Mouse (Mus musculus) frontal cortex, adult 2 months (tissue): Measurements from ENCODE around the gene Tjp3. TPM values are rescaled to one million over a fixed set of nuclear protein-coding genes. Genes with fewer than 3 reads are reported as not detected.
A peak's percentile ranks its signal among the peaks of the same experiment; 100 is the strongest.

Source experiments
- DNase-seq, 2 experiments: peaks; one replicate each; pipeline ENCODE4 v3.0.0; 2022; ENCODE audit warnings: low spot score in 1 of 2; ENCODE audit errors: extremely low spot score in 1 of 2
- polyA plus RNA-seq: library from polyadenylated mRNA; depleted of rRNA; stranded (reverse); fragments of >200 nt; gene quantifications from 2 replicates; pipeline ENCODE4 v1.2.3, GENCODE M21; 2012

Tjp3 gene
- polyA plus RNA-seq, 1 experiment, result 0.34 TPM

DNA sequence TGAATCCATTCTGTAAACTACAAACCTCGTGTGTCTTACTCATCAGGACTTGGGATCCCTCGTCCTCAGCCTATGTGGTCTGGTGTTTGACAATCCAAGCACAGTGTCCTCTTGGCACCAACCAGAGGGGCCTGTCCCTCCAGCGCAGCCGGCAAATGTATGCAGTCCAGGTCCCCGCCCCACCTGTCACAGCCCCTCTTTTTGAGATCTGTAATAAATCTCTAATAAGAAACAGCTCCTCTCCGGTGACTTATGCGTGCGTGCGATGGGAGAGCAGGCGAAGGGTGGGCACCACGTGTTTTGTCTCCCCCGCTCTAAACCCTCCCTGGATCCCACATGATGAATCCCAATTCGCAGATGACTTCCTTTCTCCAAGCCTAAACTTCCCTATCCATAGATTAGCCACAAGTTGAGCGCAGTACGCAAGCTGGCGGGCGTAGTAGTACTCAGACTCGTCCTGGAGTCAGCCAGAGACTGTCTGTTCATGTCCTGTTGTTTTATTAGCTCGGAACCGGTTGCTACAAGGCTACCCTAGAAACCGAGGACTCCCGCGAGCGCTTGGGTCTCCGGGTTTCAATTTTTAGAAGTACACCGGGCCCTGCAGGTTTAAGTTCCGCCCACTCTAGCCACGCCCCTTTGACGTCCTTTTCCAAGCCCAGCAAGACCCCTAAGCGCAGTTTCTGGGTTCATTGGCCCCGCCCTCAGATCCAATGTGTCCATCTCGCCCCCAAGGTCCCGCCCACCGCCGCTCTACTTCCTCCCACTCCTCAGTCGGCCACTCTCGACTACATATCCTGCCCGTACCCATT is 28.6 kb upstream of the Tjp3 start:
- no peak for DNase-seq

- DNase-seq, result no peak
Measured at GRCm38 (mm10) chr10:81319330-81319699, 27.9 kb upstream of the Tjp3 start.

DNA sequence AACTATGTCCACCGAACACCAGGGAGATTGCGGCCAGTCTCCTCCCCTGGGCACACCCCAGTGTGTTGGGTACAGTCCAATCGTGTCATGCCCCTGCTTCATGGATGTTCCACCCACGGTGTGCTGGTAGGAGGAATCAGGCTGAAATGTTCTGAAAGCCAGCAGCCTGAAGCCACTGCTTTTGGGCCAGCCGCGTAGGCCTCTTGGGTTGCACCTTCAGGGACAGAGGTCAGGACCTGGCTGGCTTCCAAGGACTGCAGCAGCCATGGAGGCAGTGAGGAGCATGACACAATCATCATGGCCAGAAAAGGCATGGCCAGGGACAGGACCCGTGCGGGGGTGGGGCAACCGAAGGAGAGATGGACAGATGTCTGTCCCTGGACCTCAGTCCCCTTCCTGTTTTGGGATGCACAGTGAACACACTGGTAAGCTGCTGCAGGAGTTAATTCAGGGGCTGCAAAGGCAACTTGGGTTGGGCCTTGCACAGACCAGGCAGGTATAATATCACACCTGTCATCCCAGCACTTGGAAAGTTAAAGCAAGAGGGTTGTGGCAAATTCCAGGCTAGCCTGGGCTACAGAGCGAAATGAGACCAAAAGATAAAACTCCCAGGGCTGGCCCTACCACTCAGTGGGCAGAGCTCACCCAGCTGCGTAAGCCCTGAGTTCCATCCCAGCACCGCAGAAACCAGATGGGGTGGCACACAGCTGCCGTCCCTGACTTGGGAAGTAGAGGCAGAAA is 27.4 kb upstream of the Tjp3 start:
- DNase-seq, result no peak

- no peak for DNase-seq
Measured at GRCm38 (mm10) chr10:81317273-81317672, 25.9 kb upstream of the Tjp3 start.

DNA sequence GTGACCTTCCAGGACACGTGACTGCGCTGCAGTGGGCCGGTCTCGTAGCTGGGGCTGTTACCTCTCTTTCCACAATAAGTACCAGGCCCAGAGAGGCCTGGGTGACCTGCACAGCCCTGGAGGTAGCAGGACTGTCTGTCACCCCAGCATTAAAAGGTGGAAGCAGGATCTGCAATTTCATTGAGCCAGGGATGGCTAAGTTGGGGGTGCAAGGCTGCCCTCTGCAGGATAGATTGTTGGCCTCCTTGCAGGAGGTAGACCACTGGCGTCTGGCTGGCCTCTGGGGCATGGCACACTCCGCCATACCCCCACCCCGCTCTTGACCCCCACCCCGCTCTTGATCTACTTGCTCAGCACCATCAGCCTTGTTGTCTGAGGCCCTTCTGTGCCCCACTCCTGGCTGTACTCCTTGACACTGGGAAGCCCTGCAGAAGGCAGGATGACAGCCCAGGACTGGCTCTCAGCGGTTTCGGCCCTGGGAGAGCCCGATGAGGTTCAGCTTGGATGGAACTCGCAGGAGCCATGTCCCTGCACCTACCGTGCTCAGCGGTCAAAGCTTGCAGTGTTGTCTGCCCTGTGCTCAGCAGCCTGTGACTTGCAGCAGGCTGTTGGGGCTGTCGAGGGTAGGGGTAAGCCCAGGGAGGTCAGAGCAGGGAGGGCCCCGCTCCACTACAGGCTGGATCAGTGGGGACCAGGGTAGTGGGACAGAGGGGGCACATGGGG is 25.1 kb upstream of the Tjp3 start:
- DNase-seq, result no peak

DNA sequence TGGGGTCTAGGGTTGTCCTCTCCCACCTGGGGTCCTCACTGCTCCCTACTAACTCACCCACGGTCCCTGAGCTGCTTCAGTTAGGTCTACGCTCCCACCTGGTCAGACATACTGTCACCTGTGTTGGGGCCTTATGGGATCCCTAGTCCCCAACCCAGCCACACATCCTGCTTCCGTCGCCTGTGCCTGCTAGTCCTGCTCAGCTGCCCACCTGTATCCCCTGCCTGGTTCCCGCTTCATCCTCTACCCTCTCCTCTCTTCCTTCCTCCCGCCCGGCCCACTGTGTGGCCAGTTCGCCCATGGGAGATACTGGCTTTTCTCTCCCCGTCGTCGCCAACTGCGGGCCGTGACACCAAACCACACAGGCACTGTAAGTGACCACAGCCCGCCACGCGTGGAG is 24.2 kb upstream of the Tjp3 start:
- no peak for DNase-seq

GRCm38 (mm10) chr10:81314201-81314600 is 22.8 kb upstream of the Tjp3 start:
- no peak for DNase-seq

- no peak for DNase-seq
Measured at GRCm38 (mm10) chr10:81313581-81313980, 22.2 kb upstream of the Tjp3 start.

DNA sequence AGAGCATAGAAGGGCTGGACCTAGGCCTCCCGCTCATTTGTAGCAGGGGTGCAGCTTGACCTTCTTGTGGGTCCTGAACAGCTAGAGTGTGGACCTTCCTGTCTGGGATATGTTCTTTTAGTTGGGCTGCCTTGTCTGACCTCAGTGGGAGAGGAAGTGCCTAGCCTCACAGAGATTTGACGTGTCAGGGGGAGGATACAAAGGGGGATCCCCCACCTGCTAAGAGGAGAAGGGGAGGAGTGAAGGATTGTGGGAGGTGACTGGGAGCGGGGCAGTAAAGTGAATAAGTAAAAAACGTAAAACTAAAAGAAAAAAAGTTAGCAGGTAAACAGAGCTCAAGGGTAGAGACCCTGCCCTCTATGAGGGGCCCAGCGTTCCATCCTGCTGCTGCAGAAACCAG is 18.2 kb upstream of the Tjp3 start:
- no peak for DNase-seq

DNA sequence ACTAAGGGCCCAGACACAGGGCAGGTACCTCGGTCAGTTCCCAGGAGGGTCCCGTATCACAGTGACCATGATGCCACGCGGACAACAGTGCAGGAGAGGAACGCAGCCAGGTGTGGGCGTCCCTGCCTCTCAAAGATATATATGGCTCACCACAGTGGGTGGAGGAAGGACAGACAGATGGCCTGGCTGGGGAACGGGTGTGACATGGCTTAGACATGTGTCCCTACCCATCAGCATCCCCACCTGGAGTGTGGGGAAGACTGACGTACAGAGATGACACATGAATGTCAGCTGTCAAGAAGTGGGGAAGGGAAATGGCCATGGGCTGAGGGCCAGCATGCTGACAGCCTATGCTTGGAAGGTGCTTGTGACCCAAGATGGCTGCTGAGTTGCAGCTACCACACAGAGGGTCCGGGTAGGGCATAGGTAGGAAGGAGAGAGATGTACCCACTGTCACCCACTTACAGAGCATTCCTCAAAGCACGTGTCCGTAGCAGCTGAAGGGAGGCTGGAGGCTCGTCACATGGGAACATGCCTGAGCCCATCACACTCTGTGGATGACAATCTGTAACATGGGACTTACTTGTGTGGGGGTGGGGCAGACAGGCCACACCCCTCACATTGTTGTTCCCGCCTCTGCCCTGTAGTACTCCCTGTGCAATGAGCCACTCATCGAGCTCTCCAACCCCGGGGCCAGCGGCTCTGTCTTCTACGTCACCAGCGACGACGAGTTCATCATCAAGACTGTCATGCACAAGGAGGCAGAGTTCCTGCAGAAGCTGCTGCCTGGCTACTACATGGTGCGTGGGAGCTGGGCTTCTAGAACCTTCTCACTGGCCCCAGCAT is 15.7 kb upstream of the Tjp3 start:
- DNase-seq, result peak; percentile 61 to 74

GRCm38 (mm10) chr10:81306173-81306668 is 14.8 kb upstream of the Tjp3 start:
- DNase-seq, result no peak

DNA sequence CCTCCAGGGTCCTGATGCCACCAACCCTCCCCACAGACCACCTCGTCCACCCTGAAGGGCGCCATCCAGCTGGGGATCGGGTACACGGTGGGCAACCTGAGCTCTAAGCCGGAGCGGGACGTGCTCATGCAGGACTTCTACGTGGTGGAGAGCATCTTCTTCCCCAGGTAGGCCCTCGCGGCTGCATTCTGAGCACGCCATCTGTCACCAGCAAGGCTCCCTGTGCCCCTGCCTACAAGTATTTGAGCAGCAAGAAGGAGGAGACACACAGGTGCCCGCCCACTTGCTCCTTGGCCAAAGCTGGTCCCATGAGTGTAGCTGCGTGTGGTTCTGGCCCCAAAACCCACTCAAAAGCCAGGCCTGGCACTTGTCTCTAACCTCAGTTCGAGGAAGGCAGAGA is 14.3 kb upstream of the Tjp3 start:
- DNase-seq, result no peak

- peak in 1 of 2 experiments; percentile 66 for DNase-seq
Measured at GRCm38 (mm10) chr10:81304597-81305238, 13.3 kb upstream of the Tjp3 start.

DNA sequence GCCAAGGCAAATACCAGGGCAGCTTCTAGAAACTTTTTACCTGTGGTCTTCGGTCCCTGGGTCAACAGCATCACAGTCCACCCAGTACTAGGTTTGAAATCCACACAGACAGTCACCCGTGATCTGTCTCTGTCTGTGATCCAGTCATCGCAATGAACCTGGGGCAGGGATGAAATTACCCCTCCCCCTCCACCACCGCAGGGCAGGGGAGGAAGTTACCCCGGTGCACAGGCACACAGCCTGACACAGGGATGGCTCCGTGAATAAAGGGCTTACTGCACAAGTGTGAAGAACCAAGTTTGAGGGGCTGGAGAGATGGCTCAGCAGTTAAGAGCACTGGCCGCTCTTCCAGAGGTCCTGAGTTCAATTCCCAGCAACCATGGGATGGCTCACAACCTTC is 12.4 kb upstream of the Tjp3 start:
- DNase-seq, result no peak

GRCm38 (mm10) chr10:81303258-81303657 is 11.9 kb upstream of the Tjp3 start:
- DNase-seq, result no peak

DNA sequence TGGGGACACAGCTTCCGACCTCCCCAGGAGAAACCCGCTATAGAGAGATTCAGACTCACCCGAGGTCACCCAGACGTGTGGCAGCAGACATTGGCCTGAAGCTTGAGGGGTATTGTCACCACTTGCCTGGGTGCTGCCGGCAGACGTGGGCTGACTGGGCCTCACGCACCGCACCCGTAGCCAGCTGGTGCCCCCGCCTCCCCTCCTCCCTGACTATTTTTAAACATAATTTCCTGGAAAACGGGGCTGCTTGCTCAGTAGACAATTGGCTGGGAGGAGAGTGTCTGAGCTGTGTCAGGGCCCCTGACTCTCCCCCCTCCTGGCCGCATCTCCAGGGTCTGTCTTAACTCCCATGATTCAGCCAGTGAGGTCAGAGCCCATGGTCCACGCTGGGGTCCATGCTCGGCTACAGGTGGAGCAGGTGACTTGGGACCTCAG is 11.4 kb upstream of the Tjp3 start:
- DNase-seq, result peak; percentile 68 to 86

DNA sequence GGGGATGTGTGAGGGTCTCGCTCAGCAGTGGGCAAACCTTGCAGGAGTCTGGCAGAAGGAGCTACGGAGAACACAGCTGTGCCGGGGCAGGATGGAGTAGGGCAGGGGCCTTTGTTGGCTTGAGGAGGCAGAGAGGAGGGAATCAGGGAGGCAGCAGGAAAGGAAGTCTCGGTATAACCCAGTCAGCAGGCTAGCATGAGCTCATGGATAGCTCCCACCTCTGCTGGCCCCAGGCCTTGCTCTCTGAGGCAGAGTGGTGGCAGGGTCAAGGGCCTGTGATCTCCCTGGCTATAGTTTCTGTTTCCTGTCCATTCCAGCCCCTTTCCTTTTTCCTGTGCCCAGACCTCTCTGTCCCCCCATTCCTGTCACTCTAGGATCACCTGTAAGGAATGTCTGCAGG is 10.9 kb upstream of the Tjp3 start:
- DNase-seq, result no peak

DNA sequence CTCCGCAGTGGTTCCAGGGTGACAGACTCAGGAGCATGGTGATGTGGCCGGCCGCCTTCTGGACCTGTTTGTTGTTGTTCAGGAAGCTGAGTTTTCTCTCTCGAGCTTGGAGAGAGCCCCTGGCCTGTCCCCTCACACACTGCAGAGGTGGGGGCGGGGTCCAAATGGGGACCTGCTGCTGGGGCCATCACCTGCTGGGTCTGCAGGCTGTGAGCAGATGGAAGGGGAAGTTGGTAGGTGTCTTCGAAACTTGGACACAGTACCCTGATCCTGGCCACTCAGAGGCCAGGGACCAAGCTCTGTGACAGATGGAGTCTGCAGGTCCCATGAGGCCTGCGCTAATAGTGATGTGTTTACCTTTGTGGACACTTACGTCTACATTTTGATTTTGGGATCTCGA is 9.9 kb upstream of the Tjp3 start:
- DNase-seq, result no peak

DNA sequence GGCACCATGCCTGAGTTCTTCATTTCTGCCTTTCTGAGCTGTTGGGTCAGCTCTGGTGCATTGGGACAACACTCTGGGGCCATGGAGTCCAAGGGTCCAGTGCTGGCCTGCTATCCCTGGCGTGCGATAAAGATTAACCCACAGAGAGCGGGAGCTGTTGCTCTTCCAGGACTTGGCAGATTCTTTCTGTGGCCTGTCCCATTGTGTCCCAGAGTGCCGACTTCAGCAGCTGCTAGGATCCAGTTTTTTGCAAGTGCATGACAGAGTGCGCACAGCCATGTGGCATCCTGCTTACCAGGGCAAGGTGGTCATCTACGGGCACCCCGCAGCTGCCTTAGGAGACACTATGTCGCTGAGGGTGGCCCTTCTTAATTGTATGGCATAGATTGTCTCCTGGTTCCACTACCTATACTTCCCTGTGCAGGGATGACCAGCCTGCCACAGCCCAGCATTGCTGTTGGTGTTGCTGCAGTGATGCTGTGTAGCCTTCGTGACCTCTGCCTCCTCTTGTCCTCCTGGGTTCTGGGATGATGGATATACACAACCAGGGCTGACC is 9.0 kb upstream of the Tjp3 start:
- DNase-seq, result no peak
